Mouse (Mus musculus) cerebellum, adult 9-10 months (tissue): Measurements from ENCODE around the gene Gm16434.
"Not testable (repeated sequence)": the region's sequence is repeated elsewhere in the genome, so short reads cannot be mapped to it uniquely, and the experiment has no call there.

ENCODE experiments used
- DNase-seq: peaks from one replicate; pipeline ENCODE4 v3.0.0; 2022

Gene Gm16434

GRCm38 (mm10) chr14:7194440-7194839 is at the start of gene Gm16434:
TSS of gene Gm16434 (minus strand) at chr14:7194540.
- DNase-seq: not testable (repeated sequence)

- peak; percentile 2 for DNase-seq
Measured at GRCm38 (mm10) chr14:7243498-7243897, 49.2 kb upstream of the Gm16434 start.

- not testable (repeated sequence) for DNase-seq
Measured at GRCm38 (mm10) chr14:7200070-7200469, 5.7 kb upstream of the Gm16434 start.

- DNase-seq: not testable (repeated sequence)
Measured at GRCm38 (mm10) chr14:7174483-7174971, 19.8 kb downstream of the Gm16434 start, which contains the start of gene Gm3512. TSS of gene Gm3512 (minus strand) at chr14:7174533.
